Mouse (Mus musculus): ENCODE results near the gene Adig.

The Adig gene

GRCm38 (mm10) chr2:158545266-158545665 is 42.9 kb downstream of the Adig start:
- DNase-seq = no peak

DNA sequence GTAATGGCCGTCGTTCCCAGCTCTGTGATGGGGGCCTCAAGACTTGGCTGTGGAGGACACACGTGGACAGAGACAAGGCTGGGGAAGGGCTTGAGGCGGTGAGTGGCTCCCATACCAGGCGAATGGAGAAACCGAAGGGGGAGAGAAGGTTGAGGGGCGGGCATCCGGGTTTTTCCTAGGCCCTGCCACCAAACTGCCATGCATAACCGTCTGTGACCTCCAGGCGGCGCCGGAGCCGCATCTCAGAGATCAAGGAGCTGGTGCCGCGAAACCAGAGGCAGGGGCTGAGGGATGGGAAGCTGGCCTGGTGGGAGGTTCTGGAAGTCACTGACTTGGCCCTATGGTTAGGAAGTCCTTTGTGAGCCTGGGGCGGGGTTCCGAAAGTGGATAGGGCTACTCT is 44.3 kb downstream of the Adig start:
- DNase-seq = peak; percentile 29 to 36

GRCm38 (mm10) chr2:158550067-158550466 is 47.7 kb downstream of the Adig start:
- DNase-seq = peak; percentile 30 to 33

- DNase-seq = no peak
These were observed 52.0 kb downstream of the Adig start for GRCm38 (mm10) chr2:158554366-158554765.

DNA sequence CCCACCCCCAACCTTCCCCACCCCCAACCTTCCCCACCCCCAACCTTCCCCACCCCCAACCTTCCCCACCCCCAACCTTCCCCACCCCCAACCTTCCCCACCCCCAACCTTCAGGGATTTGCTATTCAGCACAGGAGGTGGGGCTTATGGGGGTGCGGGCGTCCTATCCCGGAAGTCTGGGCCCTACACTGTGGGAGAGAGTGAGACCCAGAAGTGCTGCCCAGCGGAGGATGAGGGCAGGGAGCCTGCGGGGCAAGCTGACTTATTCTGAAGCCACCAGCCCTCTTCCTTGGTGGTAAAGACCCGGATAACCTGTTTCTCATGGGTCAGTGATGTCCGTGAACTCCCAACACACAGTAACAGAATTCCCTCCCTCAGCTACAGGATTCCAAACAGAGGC is 52.8 kb downstream of the Adig start:
- no peak for DNase-seq

DNA sequence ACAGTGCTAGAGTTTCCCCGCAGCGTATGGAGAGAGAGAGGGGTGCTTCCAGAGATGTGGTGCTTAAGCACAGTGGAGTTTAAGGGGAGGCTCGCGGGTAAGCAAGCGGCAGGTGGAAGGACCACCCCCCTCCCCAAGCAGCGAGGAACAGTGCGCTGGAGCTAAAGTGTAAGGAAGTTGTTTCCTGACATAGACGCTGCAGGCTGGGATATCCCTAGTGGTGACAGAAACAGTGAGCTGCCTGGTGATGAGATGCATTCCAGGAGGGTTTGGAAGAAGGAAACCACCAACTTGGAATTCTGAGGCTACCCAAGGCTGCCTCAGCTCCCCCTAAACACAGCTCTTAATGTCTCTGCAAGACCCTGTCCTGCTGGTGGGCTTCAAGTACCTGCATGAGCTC is 53.4 kb downstream of the Adig start:
- no peak for DNase-seq

GRCm38 (mm10) chr2:158556225-158556624 is 53.8 kb downstream of the Adig start:
- peak; percentile 31 to 41 for DNase-seq

GRCm38 (mm10) chr2:158556750-158557149 is 54.3 kb downstream of the Adig start:
- DNase-seq = no peak

Data from thymus, adult 18-20 months (tissue).